Mouse (Mus musculus): ENCODE data around the gene Rab19. TPM values are rescaled to one million over a fixed set of nuclear protein-coding genes. Genes with fewer than 3 reads are reported as not detected.
"Not testable (repeated sequence)": the region's sequence is repeated elsewhere in the genome, so short reads cannot be mapped to it uniquely, and the experiment has no call there.

The Rab19 gene
- polyA plus RNA-seq, 1 experiment: 0.26 TPM

DNA sequence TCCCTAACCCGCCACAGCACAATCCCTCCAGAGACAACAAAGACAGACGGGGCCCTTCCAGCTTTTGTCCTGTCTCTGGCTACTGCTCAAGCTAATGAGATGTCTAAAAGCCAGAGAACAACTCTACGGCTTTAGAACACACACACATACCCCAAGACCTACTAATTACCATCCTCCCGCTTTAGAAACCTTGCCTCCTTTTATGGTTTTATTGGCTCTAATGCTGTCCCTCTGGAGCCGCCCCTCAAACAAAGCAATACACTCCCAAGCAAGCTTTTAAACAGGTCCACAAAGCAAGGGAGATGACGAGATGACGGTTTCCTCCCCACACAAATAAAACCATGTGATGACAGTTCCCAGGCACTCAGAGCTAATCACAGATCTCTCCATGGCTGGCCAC, 35.5 kb upstream of the Rab19 start:
- H3K27ac ChIP-seq (ENCODE audit: control insufficient read depth, insufficient read depth, low read depth, low read length): no peak overlapping the region
- no peak overlapping the region for H3K4me3 ChIP-seq (ENCODE audit: control insufficient read depth, low read depth, low read length)
- no peaks in the 10 kb centered on the region for H3K4me1 ChIP-seq (ENCODE audit: control insufficient read depth, insufficient read depth, low read length)
- TF ChIP-seq CTCF (IDR thresholded peaks at IDR 0.05; ENCODE audit: control insufficient read depth, insufficient read depth, insufficient replicate concordance, low read depth, low read length): no peak
- TF ChIP-seq POLR2A (IDR thresholded peaks at IDR 0.05; ENCODE audit: control insufficient read depth, low read depth, low read length): no peak
- no peaks in the 10 kb centered on the region for H3K36me3 ChIP-seq (ENCODE audit: control insufficient read depth, insufficient read depth, low read length)
- no peaks in the 10 kb centered on the region for H3K27me3 ChIP-seq (ENCODE audit: control insufficient read depth, insufficient read depth, low read length)

DNA sequence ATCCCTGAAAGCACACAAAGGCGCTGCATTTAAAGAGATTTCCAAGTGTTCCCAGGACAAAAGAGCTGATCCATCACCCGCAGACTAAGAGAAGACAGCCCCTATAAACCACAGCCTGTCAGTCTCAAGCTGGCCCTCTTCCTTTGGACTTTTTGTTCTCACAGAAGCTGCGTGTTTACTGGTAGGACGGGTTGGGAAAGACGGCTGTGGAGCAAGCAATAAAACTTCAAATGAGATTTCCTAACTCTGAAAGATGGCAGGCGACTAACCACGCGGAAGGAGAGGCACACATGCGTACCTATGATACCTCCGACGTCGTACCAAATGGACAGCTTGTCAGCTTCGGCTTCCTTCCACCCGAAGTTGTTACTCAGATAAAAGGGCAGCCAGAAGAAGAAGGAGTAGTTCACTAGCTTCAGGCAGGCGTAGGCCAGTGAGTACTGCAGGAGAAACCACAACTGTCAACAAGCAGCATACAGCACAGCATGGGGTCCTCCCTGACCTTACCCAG, 33.9 kb upstream of the Rab19 start:
- Histone ChIP-seq H3K36me3 (ENCODE audit: control insufficient read depth, insufficient read depth, low read length) (no peaks in the 10 kb centered on the region), H3K27ac (ENCODE audit: control insufficient read depth, insufficient read depth, low read depth, low read length) (no peak overlapping the region), H3K27me3 (ENCODE audit: control insufficient read depth, insufficient read depth, low read length) (no peaks in the 10 kb centered on the region), H3K4me1 (ENCODE audit: control insufficient read depth, insufficient read depth, low read length) (no peaks in the 10 kb centered on the region), H3K4me3 (ENCODE audit: control insufficient read depth, low read depth, low read length) (no peak overlapping the region)
- TF ChIP-seq POLR2A (IDR thresholded peaks at IDR 0.05; ENCODE audit: control insufficient read depth, low read depth, low read length): no peak
- no peak for TF ChIP-seq CTCF (IDR thresholded peaks at IDR 0.05; ENCODE audit: control insufficient read depth, insufficient read depth, insufficient replicate concordance, low read depth, low read length)

- no peaks in the 10 kb centered on the region for H3K36me3 ChIP-seq (ENCODE audit: control insufficient read depth, insufficient read depth, low read length)
- no peak overlapping the region for H3K27ac ChIP-seq (ENCODE audit: control insufficient read depth, insufficient read depth, low read depth, low read length)
- H3K4me1 ChIP-seq (ENCODE audit: control insufficient read depth, insufficient read depth, low read length): no peaks in the 10 kb centered on the region
- no peak for TF ChIP-seq CTCF (IDR thresholded peaks at IDR 0.05; ENCODE audit: control insufficient read depth, insufficient read depth, insufficient replicate concordance, low read depth, low read length)
- TF ChIP-seq POLR2A (IDR thresholded peaks at IDR 0.05; ENCODE audit: control insufficient read depth, low read depth, low read length): no peak
- H3K27me3 ChIP-seq (ENCODE audit: control insufficient read depth, insufficient read depth, low read length): no peaks in the 10 kb centered on the region
- no peak overlapping the region for H3K4me3 ChIP-seq (ENCODE audit: control insufficient read depth, low read depth, low read length)
Measured at GRCm38 (mm10) chr6:39347880-39348814, 32.8 kb upstream of the Rab19 start.

DNA sequence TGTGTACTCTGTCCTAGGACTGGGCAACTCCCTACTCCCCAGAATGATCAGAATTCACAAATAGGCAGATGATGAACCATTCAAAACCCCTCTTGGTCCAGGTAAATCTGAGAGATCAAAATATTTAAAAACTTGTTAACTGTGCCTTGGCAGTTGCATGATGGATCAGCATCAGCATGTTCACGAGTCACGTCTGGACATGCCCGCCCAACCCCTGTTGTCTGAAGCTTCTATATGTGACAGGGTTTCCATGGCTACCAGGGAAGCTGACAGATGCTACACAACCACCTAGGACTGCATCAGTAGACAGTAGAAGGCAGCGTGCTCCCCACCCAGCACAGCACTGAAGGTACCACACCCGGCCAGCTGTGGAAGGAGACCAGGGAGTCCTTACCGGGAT, 32.0 kb upstream of the Rab19 start:
- Histone ChIP-seq H3K27me3 (ENCODE audit: control insufficient read depth, insufficient read depth, low read length) (no peaks in the 10 kb centered on the region), H3K4me3 (ENCODE audit: control insufficient read depth, low read depth, low read length) (no peak overlapping the region), H3K36me3 (ENCODE audit: control insufficient read depth, insufficient read depth, low read length) (no peaks in the 10 kb centered on the region), H3K4me1 (ENCODE audit: control insufficient read depth, insufficient read depth, low read length) (no peaks in the 10 kb centered on the region), H3K27ac (ENCODE audit: control insufficient read depth, insufficient read depth, low read depth, low read length) (no peak overlapping the region)
- TF ChIP-seq POLR2A (IDR thresholded peaks at IDR 0.05; ENCODE audit: control insufficient read depth, low read depth, low read length): no peak
- no peak for TF ChIP-seq CTCF (IDR thresholded peaks at IDR 0.05; ENCODE audit: control insufficient read depth, insufficient read depth, insufficient replicate concordance, low read depth, low read length)

GRCm38 (mm10) chr6:39359207-39359606, 21.8 kb upstream of the Rab19 start:
- not testable (repeated sequence) for H3K36me3 ChIP-seq (ENCODE audit: control insufficient read depth, insufficient read depth, low read length); H3K4me1 ChIP-seq (ENCODE audit: control insufficient read depth, insufficient read depth, low read length); H3K27me3 ChIP-seq (ENCODE audit: control insufficient read depth, insufficient read depth, low read length); H3K27ac ChIP-seq (ENCODE audit: control insufficient read depth, insufficient read depth, low read depth, low read length); H3K4me3 ChIP-seq (ENCODE audit: control insufficient read depth, low read depth, low read length)

- TF ChIP-seq CTCF (IDR thresholded peaks at IDR 0.05; ENCODE audit: control insufficient read depth, insufficient read depth, insufficient replicate concordance, low read depth, low read length) (no peak), POLR2A (IDR thresholded peaks at IDR 0.05; ENCODE audit: control insufficient read depth, low read depth, low read length) (no peak)
- H3K27ac ChIP-seq (ENCODE audit: control insufficient read depth, insufficient read depth, low read depth, low read length): no peak overlapping the region
- H3K27me3 ChIP-seq (ENCODE audit: control insufficient read depth, insufficient read depth, low read length): no peaks in the 10 kb centered on the region
- no peaks in the 10 kb centered on the region for H3K36me3 ChIP-seq (ENCODE audit: control insufficient read depth, insufficient read depth, low read length)
- H3K4me3 ChIP-seq (ENCODE audit: control insufficient read depth, low read depth, low read length): no peak overlapping the region
- no peaks in the 10 kb centered on the region for H3K4me1 ChIP-seq (ENCODE audit: control insufficient read depth, insufficient read depth, low read length)
Measured at GRCm38 (mm10) chr6:39362684-39363083, 18.3 kb upstream of the Rab19 start.

GRCm38 (mm10) chr6:39369631-39370030, 11.3 kb upstream of the Rab19 start:
- Histone ChIP-seq H3K27ac (ENCODE audit: control insufficient read depth, insufficient read depth, low read depth, low read length) (no peak overlapping the region), H3K27me3 (ENCODE audit: control insufficient read depth, insufficient read depth, low read length) (no peaks in the 10 kb centered on the region), H3K36me3 (ENCODE audit: control insufficient read depth, insufficient read depth, low read length) (no peaks in the 10 kb centered on the region), H3K4me1 (ENCODE audit: control insufficient read depth, insufficient read depth, low read length) (no peaks in the 10 kb centered on the region), H3K4me3 (ENCODE audit: control insufficient read depth, low read depth, low read length) (no peak overlapping the region)
- TF ChIP-seq CTCF (IDR thresholded peaks at IDR 0.05; ENCODE audit: control insufficient read depth, insufficient read depth, insufficient replicate concordance, low read depth, low read length) (no peak), POLR2A (IDR thresholded peaks at IDR 0.05; ENCODE audit: control insufficient read depth, low read depth, low read length) (no peak)
